Mouse (Mus musculus): ENCODE results near the gene Scd1.
"Not testable (repeated sequence)": the region's sequence is repeated elsewhere in the genome, so short reads cannot be mapped to it uniquely, and the experiment has no call there.

Gene Scd1

GRCm38 (mm10) chr19:44400076-44400475 is 7.6 kb downstream of the Scd1 start:
- no peak for DNase-seq (ENCODE audit: low read depth, low spot score)

- DNase-seq (ENCODE audit: low read depth, low spot score), result no peak
These were observed 10.9 kb downstream of the Scd1 start for GRCm38 (mm10) chr19:44396742-44397141.

- DNase-seq (ENCODE audit: low read depth, low spot score), result no peak
These were observed 12.7 kb downstream of the Scd1 start for GRCm38 (mm10) chr19:44394972-44395371.

- no peak for DNase-seq (ENCODE audit: low read depth, low spot score)
These were observed 13.7 kb downstream of the Scd1 start for GRCm38 (mm10) chr19:44393962-44394422.

GRCm38 (mm10) chr19:44392339-44393009 is 15.2 kb downstream of the Scd1 start:
- DNase-seq (ENCODE audit: low read depth, low spot score), result no peak

GRCm38 (mm10) chr19:44391856-44392255 is 15.8 kb downstream of the Scd1 start:
- DNase-seq (ENCODE audit: low read depth, low spot score), result no peak

GRCm38 (mm10) chr19:44389507-44389906 is 18.2 kb downstream of the Scd1 start:
- no peak for DNase-seq (ENCODE audit: low read depth, low spot score)

- DNase-seq (ENCODE audit: low read depth, low spot score), result peak; percentile 86
These were observed 18.9 kb downstream of the Scd1 start for GRCm38 (mm10) chr19:44388475-44389428.

- DNase-seq (ENCODE audit: low read depth, low spot score), result no peak
These were observed 19.8 kb downstream of the Scd1 start for GRCm38 (mm10) chr19:44387746-44388474.

- no peak for DNase-seq (ENCODE audit: low read depth, low spot score)
These were observed 20.5 kb downstream of the Scd1 start for GRCm38 (mm10) chr19:44387089-44387671.

- DNase-seq (ENCODE audit: low read depth, low spot score), result no peak
These were observed 21.7 kb downstream of the Scd1 start for GRCm38 (mm10) chr19:44385887-44386498.

GRCm38 (mm10) chr19:44382682-44383321 is 24.9 kb downstream of the Scd1 start:
- no peak for DNase-seq (ENCODE audit: low read depth, low spot score)

- DNase-seq (ENCODE audit: low read depth, low spot score), result no peak
These were observed 27.6 kb downstream of the Scd1 start for GRCm38 (mm10) chr19:44380065-44380464.

GRCm38 (mm10) chr19:44379090-44379489 is 28.6 kb downstream of the Scd1 start:
- DNase-seq (ENCODE audit: low read depth, low spot score), result no peak

- no peak for DNase-seq (ENCODE audit: low read depth, low spot score)
These were observed 29.9 kb downstream of the Scd1 start for GRCm38 (mm10) chr19:44377629-44378375.

GRCm38 (mm10) chr19:44376511-44376951 is 31.1 kb downstream of the Scd1 start:
- DNase-seq (ENCODE audit: low read depth, low spot score), result no peak

GRCm38 (mm10) chr19:44372969-44373368 is 34.7 kb downstream of the Scd1 start:
- peak; percentile 72 for DNase-seq (ENCODE audit: low read depth, low spot score)

- DNase-seq (ENCODE audit: low read depth, low spot score), result no peak
These were observed 37.4 kb downstream of the Scd1 start for GRCm38 (mm10) chr19:44370231-44370630.

GRCm38 (mm10) chr19:44369371-44369770 is 38.3 kb downstream of the Scd1 start:
- no peak for DNase-seq (ENCODE audit: low read depth, low spot score)

- DNase-seq (ENCODE audit: low read depth, low spot score), result not testable (repeated sequence)
These were observed 40.6 kb downstream of the Scd1 start for GRCm38 (mm10) chr19:44367076-44367475.

Measured in retina, adult 2 months (tissue).